Mouse (Mus musculus): ENCODE data around the gene Hdac4. TPM values are rescaled to one million over a fixed set of nuclear protein-coding genes. Genes with fewer than 3 reads are reported as not detected.

The Hdac4 gene
- polyA plus RNA-seq, 1 experiment = 20.4 TPM

DNA sequence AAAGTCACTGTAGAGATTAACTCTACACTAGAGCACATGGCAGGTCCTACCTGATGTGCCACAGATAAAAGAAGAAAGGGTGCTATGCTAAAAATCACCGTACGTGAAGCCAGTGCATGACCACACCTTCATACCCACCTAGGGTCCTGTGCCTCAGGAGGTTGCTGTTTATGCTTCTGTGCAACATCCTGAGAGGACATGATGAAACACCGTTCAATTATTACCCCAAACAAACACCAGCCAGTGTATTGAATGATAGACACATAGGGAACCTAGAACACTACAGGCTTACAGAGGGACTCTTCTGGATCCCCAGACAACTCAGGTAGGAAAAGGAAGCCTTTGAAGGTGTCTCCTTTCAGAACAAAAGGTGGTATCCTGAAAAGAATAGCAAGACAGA lies 120.8 kb downstream of the Hdac4 start:
- TF ChIP-seq GATA1 (IDR thresholded peaks at IDR 0.05; ENCODE audit: low read length) = no peak

DNA sequence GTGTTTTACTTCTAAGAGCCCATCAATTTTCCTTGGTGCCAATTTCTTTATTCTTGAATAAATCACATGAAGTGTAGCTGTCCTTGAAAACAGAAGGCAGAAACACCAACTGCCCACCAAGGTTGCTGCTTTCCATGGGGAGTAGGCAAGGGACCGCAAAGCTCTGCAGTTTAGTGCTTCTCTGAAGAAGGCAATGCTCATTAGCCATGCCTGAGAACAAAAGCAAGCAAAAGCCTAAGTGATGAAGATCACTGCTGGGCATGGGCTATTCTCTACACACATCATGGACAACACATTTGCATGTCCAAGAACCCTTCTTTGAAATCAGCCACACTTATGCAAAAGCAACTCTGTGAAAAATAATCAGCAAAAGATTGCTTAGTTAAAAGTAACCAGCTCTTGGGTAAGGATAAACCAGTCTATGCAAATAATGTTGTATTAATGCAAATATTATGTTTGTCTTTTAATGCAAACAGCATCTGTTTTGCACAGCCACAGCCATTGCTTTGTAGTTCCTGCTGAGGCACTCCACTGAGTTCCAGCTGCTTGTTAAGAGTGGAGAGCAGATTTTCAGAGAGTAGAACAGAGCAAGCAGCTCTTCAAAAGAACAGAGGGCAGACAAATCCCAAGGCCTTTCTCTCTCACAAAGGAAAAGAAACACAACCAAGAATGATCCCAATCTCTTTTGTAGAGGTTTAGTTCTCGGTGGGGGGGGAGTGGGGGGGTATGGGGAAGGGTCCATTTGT lies 125.4 kb downstream of the Hdac4 start:
- TF ChIP-seq GATA1 (IDR thresholded peaks at IDR 0.05; ENCODE audit: low read length) = no peak

DNA sequence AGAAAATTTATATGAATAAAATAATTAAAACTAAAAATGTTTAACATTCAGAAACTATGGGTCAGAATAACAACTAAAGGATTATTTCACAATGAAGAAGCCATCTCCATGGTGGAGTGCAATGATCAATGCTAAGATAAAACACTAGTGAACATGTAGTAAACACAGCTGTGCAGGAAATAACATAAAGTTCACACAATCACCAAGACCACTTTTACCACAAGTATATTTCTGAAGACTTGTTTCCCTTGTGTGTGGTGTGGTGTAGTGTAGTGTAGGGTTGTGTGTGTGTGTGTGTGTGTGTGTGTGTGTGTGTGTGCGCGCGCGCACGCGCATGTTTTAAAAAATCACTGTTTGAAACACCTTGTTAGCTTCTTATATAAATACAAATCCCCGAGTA lies 126.0 kb downstream of the Hdac4 start:
- no peak for TF ChIP-seq GATA1 (IDR thresholded peaks at IDR 0.05; ENCODE audit: low read length)

DNA sequence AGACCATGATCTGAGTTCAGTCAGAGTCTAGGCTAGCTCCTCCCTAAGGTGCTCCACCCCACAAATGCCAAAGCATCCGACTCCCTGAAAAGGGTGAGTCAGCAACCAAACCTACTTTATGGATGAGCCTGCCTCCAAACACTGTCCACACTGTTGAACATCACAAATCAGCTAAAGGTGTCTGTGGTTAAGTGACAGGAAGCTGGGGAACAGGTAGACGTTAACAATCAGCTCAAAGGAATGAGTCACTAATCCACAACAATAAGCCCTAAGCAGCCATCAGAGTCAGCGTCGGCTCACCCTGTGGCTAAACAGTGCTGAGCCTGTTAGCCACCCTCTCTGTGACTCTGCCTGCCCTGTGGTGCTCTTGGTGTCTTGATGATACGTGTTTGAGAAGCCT lies 131.2 kb downstream of the Hdac4 start:
- TF ChIP-seq GATA1 (IDR thresholded peaks at IDR 0.05; ENCODE audit: low read length) = no peak

DNA sequence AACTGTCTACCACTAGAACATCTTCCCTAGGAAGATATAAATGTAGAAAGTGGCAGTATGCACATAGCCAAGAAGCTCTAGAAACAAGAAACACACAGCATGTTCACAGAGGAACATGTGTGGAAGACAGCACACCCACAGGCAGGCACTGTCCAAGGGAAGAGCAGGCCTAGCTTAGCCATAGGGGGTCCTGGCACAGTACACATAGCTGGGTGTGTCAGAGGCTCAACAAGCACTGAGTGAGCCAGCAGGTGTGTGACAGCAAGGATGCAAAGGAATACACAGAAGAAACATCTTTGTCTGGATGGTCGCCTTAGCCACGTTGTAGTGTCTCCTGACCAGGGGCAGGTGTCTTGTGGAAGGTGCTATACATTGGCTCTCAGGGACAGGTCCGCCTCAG lies 132.2 kb downstream of the Hdac4 start:
- no peak for TF ChIP-seq GATA1 (IDR thresholded peaks at IDR 0.05; ENCODE audit: low read length)

DNA sequence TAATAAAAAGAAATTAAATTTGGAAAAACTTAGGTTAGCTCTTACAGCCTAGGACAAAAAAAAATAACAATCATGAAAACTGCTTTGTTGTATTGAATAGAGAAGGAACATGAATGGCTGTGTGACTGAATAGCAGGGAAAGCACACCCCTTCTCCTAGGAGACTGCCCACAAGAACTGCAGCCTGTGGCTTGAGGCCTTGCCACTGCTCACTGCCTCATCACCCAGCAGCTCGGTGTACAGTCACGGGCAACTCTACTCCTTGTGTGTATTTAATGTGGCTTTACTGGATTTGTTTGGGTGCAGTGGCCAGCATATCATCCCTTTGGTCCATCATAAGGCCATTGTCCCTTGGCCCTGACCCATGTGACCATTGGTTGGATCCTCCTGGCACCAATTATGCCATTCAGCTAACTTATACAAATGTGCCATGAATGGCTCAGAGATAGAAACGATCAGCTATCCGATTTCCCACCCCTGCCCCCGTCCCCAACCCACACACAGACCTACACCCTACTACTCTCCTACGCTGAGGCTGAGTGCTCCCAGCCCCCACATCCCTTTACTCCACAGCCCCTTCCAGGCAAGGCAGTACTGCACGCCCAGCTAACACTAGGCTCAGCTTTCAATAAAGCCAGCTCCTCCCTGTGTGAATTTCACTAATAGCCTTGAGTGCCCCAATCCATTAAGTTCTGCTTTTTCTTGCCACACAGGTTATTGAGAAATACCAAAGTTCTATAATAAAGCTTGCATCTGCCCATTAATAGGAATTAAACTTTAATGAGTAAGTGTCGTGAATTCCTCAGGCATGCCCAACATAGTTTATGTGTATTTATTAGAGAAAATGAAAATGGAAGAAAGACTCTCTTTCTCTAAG lies 134.1 kb downstream of the Hdac4 start:
- no peak for TF ChIP-seq GATA1 (IDR thresholded peaks at IDR 0.05; ENCODE audit: low read length)

DNA sequence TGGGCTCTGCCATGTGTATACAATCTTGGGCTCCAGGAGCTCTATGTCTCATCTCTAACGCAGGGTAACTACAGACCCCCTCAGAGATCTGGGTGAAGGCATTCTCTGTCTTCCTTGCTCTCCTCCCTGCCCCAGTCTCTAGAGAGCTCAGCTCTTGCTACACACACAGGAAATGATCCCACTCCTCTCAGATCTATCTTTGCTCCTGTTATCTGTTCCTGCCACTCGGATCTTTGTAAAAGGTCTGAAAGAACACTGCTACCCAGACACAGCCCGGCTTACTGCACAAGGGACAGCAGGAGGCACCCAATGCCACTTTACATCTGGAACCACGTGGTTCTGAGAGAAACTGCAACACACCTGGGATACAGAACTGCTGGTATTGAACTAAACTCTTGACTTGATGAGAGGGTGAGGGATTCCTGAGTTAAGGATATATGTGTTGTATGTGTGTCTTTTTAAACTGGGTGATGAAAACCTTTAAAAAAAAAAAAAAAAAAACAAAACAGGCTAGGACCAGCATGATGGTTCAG lies 134.9 kb downstream of the Hdac4 start:
- no peak for TF ChIP-seq GATA1 (IDR thresholded peaks at IDR 0.05; ENCODE audit: low read length)

DNA sequence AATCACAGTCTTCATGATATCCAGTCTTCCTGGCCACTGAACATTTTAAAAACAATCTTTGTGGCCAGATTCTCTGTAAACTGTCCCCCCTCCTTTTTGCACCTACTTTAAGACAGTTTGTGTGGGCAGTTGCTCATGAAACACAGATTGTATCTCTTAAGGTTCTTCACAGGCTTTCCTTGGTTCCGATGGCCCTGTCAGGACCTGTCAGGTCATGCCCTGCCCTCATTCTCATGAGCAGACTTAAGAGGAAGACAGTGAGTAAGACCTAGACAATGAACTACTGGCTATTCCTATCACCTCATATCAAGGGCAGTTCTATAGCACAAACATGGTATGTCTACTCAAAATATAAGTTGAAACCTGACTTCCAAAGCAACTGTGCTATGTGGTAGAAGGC lies 135.9 kb downstream of the Hdac4 start:
- TF ChIP-seq GATA1 (IDR thresholded peaks at IDR 0.05; ENCODE audit: low read length) = no peak

DNA sequence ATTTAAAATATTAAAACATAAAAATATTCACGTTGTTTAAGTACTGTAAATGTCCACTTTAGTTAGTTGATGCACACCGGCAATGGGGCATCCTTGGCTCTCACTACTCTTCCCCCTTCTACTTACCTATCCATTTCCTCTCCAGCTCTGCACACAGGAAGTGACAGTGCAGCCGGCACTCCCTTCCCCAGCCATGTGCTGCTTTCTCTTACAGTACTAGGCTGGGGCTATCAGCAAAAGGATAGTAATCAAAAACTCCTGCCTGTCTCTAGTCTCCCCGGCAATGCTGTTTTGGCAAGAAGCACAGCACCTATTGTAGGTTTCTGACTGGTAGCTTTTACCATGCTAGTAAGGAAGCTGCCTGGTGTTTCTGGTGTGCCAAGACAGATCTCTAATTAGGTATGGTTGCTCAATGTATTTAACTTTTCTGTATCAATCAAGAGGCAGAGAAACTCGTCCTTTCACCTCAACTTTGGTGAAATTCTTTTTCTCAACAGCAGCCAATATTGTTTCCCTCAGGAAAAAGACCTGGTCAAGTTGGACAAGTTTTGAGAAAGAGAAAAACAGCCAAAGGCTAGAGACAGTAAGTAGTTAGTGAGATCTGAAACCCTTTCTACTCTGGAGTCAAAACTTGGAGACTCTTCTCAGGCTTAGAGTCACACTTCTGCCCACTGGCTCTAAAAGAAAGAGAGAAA lies 136.6 kb downstream of the Hdac4 start:
- TF ChIP-seq GATA1 (IDR thresholded peaks at IDR 0.05; ENCODE audit: low read length) = no peak

DNA sequence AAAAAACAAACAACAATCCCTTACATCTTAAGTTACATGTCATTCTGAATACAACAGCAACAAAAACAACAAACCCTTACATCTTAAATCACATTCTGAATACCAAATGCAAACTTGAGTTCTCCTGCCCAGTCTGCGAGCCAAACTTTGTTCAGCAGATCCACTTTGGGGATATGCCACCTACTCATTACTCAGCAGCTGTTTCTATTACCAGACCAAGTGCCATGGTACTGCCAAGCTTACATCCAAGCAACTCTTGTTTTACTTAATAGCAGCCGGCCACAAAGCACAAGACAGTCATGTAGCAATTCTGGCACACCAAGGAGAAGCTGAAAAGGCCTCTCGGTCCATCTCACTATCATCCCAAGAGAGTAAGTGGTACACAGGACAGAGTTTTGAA lies 138.4 kb downstream of the Hdac4 start:
- TF ChIP-seq GATA1 (IDR thresholded peaks at IDR 0.05; ENCODE audit: low read length) = no peak

DNA sequence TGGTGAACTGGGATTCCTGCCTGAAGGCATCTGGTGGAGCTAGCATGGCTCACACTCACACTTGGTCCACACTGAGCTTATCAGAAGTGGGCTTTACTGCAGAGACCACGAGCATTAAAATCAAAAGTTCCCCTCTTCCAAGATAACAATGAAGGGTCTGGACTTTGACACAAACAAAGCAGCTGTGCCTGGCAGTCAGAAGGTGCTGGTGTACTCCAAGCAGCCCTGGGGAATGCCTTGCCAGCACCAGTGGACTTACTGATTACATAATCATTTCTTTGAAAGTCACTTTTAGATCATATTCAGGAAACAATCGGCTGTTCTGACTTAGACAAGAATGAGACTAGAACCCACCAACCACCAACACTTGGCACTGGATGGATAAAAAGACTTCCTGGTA lies 140.3 kb downstream of the Hdac4 start:
- no peak for TF ChIP-seq GATA1 (IDR thresholded peaks at IDR 0.05; ENCODE audit: low read length)

DNA sequence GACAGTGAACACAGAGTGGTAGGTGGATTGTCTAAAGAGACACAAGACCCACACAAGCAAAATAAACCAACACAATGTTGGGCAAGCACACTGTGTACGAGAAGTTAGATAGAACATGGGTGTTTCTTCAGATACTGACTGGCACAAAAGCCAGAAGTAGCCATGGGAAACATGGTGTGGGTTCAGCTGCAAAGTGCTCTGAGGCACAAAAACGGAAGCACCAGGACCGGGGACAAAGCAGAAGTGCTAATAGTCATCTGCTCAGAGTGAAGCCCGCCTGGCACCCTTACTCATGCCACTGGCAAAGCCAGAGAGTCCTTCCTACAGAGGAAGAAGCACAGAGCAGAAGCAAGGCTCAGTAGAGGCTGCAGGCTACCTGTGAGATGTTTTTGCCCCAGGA lies 143.3 kb downstream of the Hdac4 start:
- TF ChIP-seq GATA1 (IDR thresholded peaks at IDR 0.05; ENCODE audit: low read length) = no peak

DNA sequence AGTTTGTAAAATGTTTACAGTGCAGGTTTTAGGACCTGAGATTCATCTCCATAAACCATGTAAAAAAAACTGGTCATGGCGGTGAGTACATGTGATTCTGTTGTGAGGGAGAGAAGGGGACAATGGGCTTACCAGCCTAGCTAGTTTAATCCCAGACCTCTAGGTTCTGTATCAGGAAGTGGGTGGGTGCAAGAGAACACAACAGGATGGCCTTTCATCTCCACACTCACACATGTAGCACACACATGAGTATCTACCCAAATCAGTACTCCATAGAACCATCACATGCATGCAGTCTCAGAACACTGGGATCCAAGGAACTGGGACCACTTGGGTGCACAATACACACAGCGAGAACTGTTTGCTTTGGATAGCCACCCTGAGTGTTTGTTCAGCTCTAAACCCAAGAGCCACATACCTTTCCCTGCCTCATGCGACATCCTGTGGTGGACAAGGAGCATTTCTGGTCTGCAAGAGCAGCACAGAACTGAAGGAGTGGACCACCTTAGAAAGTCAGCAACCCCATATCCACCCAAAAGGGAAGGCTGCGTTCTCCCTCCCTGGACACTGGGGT lies 143.9 kb downstream of the Hdac4 start:
- TF ChIP-seq GATA1 (IDR thresholded peaks at IDR 0.05; ENCODE audit: low read length) = no peak

DNA sequence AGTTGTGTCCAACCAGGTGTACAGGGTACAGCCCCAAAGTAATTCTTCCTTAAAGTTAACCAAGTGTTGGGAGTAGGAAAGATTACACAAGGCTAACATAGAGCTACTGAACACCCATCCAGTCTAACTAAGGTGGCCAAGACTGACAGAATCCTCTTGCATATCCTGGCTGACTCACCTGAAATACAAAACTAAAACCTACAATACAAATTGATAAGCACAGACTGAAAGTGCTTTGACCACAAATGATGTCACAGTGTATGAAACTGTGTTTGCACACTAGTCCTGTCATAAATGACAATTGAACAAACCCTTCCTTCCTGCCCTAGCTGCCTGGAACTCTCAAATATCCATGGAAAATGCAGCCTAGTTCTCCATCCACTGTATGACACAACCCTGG lies 144.5 kb downstream of the Hdac4 start:
- no peak for TF ChIP-seq GATA1 (IDR thresholded peaks at IDR 0.05; ENCODE audit: low read length)

DNA sequence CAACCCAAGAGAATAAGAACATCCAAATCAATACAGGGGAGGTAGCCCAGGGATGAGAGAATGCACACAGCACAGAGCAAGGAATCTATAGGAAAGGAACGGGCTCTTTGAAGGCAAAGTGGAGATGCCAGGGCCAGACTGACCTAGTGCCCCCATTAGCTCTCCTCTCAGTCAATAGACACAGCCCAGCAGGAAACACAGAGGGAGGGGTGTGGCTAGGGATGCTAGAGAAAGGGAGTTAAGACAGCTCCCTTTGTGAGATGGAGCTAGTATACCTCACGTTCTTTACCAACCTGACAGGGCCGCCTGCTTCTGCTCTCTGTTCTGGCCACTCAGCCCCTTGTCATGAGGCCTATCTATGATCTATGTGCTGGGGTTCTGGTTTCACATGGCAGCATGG lies 144.9 kb downstream of the Hdac4 start:
- TF ChIP-seq GATA1 (IDR thresholded peaks at IDR 0.05; ENCODE audit: low read length) = no peak
